Mouse (Mus musculus) bone marrow, adult 2 months (tissue): ENCODE results near the gene Phrf1. TPM values are rescaled to one million over a fixed set of nuclear protein-coding genes. Genes with fewer than 3 reads are reported as not detected.
"Not testable (repeated sequence)": the region's sequence is repeated elsewhere in the genome, so short reads cannot be mapped to it uniquely, and the experiment has no call there.

ENCODE experiments used
- H3K27ac ChIP-seq: fragments of 200-500 bp; 2 replicates; pipeline ENCODE4 v1.5.1; 2012; ENCODE audit warnings: low read depth, mild to moderate bottlenecking, control low read depth, inconsistent platforms, low read length; ENCODE audit not compliant: control insufficient read depth, poor library complexity, insufficient read depth
- H3K4me1 ChIP-seq: fragments of 200-500 bp; 2 replicates; pipeline ENCODE4 v1.6.1; 2011; ENCODE audit warnings: low read length; ENCODE audit not compliant: control insufficient read depth, insufficient read depth
- H3K4me3 ChIP-seq: fragments of 200-500 bp; replicated peaks from 2 replicates; pipeline ENCODE3; 2011; ENCODE audit warnings: mild to moderate bottlenecking, low read depth, low read length, control low read depth; ENCODE audit not compliant: control insufficient read depth
- CTCF ChIP-seq: fragments of 200-500 bp; IDR thresholded peaks from 2 replicates; pipeline ENCODE4 v1.5.1; 2011; ENCODE audit warnings: low read length, control low read depth; ENCODE audit not compliant: control insufficient read depth, insufficient read depth
- POLR2A ChIP-seq: fragments of 200-500 bp; IDR thresholded peaks from 2 replicates; pipeline ENCODE4 v1.6.1; 2011; ENCODE audit warnings: low read depth, mild to moderate bottlenecking, control low read depth, low read length, borderline replicate concordance; ENCODE audit not compliant: control insufficient read depth
- WGBS: fragments of 180-500 bp; shearing (Covaris S2); methylation state at CpG from one replicate; pipeline ENCODE4 v1.1.7; 2018; 5-methylcytosine and 5-hydroxymethylcytosine counted together
- polyA plus RNA-seq: library from polyadenylated mRNA; stranded (reverse); fragments of >200 nt; gene quantifications from 2 replicates; pipeline ENCODE4 v1.2.4, GENCODE M21; 2011; ENCODE audit warnings: low replicate concordance; ENCODE audit not compliant: missing spikeins, insufficient read depth, insufficient read length

The Phrf1 gene
- polyA plus RNA-seq, 1 experiment: 130 TPM

- WGBS: 90% methylated on average over 3 of the region's 3 CpGs
- Histone ChIP-seq H3K4me3 (no peak overlapping the region), H3K27ac (no peak overlapping the region), H3K4me1 (peaks cover 3% of the 10 kb centered on the region; the same call in 1 of the 2 replicates)
- TF ChIP-seq CTCF (no peak), POLR2A (no peak)
Observed at GRCm38 (mm10) chr7:141231111-141231510, 2.5 kb downstream of the Phrf1 start.

GRCm38 (mm10) chr7:141231551-141231950 is 3.0 kb downstream of the Phrf1 start:
- TF ChIP-seq CTCF: no peak
- TF ChIP-seq POLR2A: no peak
- 96% methylated on average over 10 of the region's 10 CpGs for WGBS

GRCm38 (mm10) chr7:141250486-141250885 is 21.9 kb downstream of the Phrf1 start:
- not testable (repeated sequence) for H3K4me1 ChIP-seq, H3K4me3 ChIP-seq, H3K27ac ChIP-seq
- 84% methylated on average over 4 of the region's 4 CpGs for WGBS

More at GRCm38 (mm10) chr7:141231551-141231950, 3.0 kb downstream of the Phrf1 start:
- no peak overlapping the region for H3K4me3 ChIP-seq
- peaks cover 3% of the 10 kb centered on the region; the same call in 1 of the 2 replicates for H3K4me1 ChIP-seq
- H3K27ac ChIP-seq: no peak overlapping the region

GRCm38 (mm10) chr7:141256159-141256558 is 27.6 kb downstream of the Phrf1 start:
- no peak overlapping the region for H3K27ac ChIP-seq
- H3K4me1 ChIP-seq: no peaks in the 10 kb centered on the region
- H3K4me3 ChIP-seq: no peak overlapping the region
- TF ChIP-seq CTCF (no peak), POLR2A (no peak)
- 78% methylated on average over 10 of the region's 10 CpGs for WGBS

GRCm38 (mm10) chr7:141261480-141261879 is 32.9 kb downstream of the Phrf1 start:
- WGBS: 90% methylated on average over 3 of the region's 3 CpGs
- Histone ChIP-seq H3K4me1 (peaks cover 2% of the 10 kb centered on the region), H3K27ac (no peak overlapping the region), H3K4me3 (no peak overlapping the region)
- TF ChIP-seq CTCF (no peak), POLR2A (no peak)

- H3K4me1 ChIP-seq: peaks cover 4% of the 10 kb centered on the region
- TF ChIP-seq CTCF: no peak
- WGBS: 92% methylated on average over 13 of the region's 13 CpGs
- H3K27ac ChIP-seq: no peak overlapping the region; the same call in 1 of the 2 replicates
- no peak overlapping the region for H3K4me3 ChIP-seq
Observed at GRCm38 (mm10) chr7:141263640-141264039, 35.1 kb downstream of the Phrf1 start.

- H3K27ac ChIP-seq: no peak overlapping the region
- H3K4me1 ChIP-seq: peaks cover 5% of the 10 kb centered on the region
- WGBS: 80% methylated on average over 11 of the region's 11 CpGs
- H3K4me3 ChIP-seq: peak overlapping the region; percentile 81
- TF ChIP-seq POLR2A (no peak), CTCF (no peak)
Observed at GRCm38 (mm10) chr7:141264041-141264700, 35.6 kb downstream of the Phrf1 start.

GRCm38 (mm10) chr7:141264761-141265410 is 36.3 kb downstream of the Phrf1 start:
- WGBS: 3% methylated on average over 12 of the region's 12 CpGs
- Histone ChIP-seq H3K27ac (peak overlapping the region; percentile 57), H3K4me1 (peaks cover 6% of the 10 kb centered on the region), H3K4me3 (peak overlapping the region; percentile 81)
- TF ChIP-seq POLR2A (no peak; the same call in 1 of the 2 replicates), CTCF (peak; percentile 79)
